Mouse (Mus musculus) CH12.LX (cell line): ENCODE data around the gene Fstl4. TPM values are rescaled to one million over a fixed set of nuclear protein-coding genes. Genes with fewer than 3 reads are reported as not detected.

ENCODE experiments used
- DNase-seq: peaks from one replicate; pipeline ENCODE4 v3.0.0-alpha.2; 2013; ENCODE audit errors: extremely low read depth
- H3K27ac ChIP-seq: 2 replicates; pipeline ENCODE4 v1.5.1; 2012; ENCODE audit warnings: low read depth, mild to moderate bottlenecking, control low read depth, moderate library complexity; ENCODE audit not compliant: insufficient read depth
- H3K27me3 ChIP-seq: replicated peaks from 2 replicates; pipeline ENCODE3; 2012; ENCODE audit warnings: inconsistent platforms
- H3K36me3 ChIP-seq, 2 experiments: replicated peaks in 1 of 2; 2 replicates each; pipeline versions ENCODE3 to v1.6.1; 2012; ENCODE audit warnings: inconsistent platforms in 1 of 2, low read length in 1 of 2, mild to moderate bottlenecking in 1 of 2, mixed read lengths in 1 of 2, moderate library complexity in 1 of 2; ENCODE audit not compliant: control insufficient read depth in 1 of 2, insufficient read depth in 1 of 2
- H3K4me1 ChIP-seq, 2 experiments: 2 replicates each; pipeline ENCODE4 v1.6.1; 2012; ENCODE audit warnings: inconsistent platforms in 1 of 2, moderate library complexity in 1 of 2; ENCODE audit not compliant: insufficient read depth in 2 of 2, control insufficient read depth in 1 of 2
- H3K4me2 ChIP-seq: 2 replicates; pipeline ENCODE4 v1.6.1; 2012; ENCODE audit warnings: low read depth, mild to moderate bottlenecking, control low read depth; ENCODE audit not compliant: poor library complexity, insufficient read depth, severe bottlenecking
- H3K4me3 ChIP-seq, 3 experiments: fragments of 150-350 bp in 1 of 3; sonication (generic) in 1 of 3; replicated peaks in 1 of 3; 2 replicates each; pipeline versions ENCODE3 to v1.5.1; 2011 to 2012; ENCODE audit warnings: low read depth in 2 of 3, low read length in 2 of 3, mild to moderate bottlenecking in 2 of 3, moderate library complexity in 2 of 3, control low read depth in 1 of 3, improper control_type of control experiment in 1 of 3, inconsistent platforms in 1 of 3, mixed read lengths in 1 of 3; ENCODE audit not compliant: poor library complexity in 1 of 3
- H3K79me2 ChIP-seq: replicated peaks from 2 replicates; pipeline ENCODE4 v1.6.1; 2012; ENCODE audit warnings: mild to moderate bottlenecking, moderate library complexity; ENCODE audit not compliant: control insufficient read depth, poor library complexity, insufficient read depth, severe bottlenecking; ENCODE audit errors: extremely low read depth
- H3K9ac ChIP-seq: 2 replicates; pipeline ENCODE4 v1.6.1; 2012; ENCODE audit warnings: low read depth, mild to moderate bottlenecking, control low read depth, moderate library complexity; ENCODE audit not compliant: insufficient read depth
- H3K9me3 ChIP-seq: replicated peaks from 2 replicates; pipeline ENCODE3; 2012; ENCODE audit warnings: low read length, inconsistent platforms, mixed read lengths
- BHLHE40 ChIP-seq: IDR thresholded peaks from 2 replicates; pipeline ENCODE4 v1.6.1; 2011; ENCODE audit warnings: mild to moderate bottlenecking, low read depth, low read length, improper control_type of control experiment
- CHD1 ChIP-seq: IDR thresholded peaks from 2 replicates; pipeline ENCODE4 v1.6.1; 2012; ENCODE audit warnings: low read depth, low read length, improper control_type of control experiment, inconsistent platforms
- CHD2 ChIP-seq: IDR thresholded peaks from 2 replicates; pipeline ENCODE4 v1.6.1; 2011; ENCODE audit warnings: low read length, improper control_type of control experiment
- E2F4 ChIP-seq: IDR thresholded peaks from 2 replicates; pipeline ENCODE4 v1.6.1; 2011; ENCODE audit warnings: low read depth, low read length, improper control_type of control experiment; ENCODE audit not compliant: insufficient replicate concordance
- ELF1 ChIP-seq: IDR thresholded peaks from 2 replicates; pipeline ENCODE4 v1.6.1; 2014; ENCODE audit warnings: low read depth, mild to moderate bottlenecking, inconsistent platforms, low read length, improper control_type of control experiment
- HCFC1 ChIP-seq: IDR thresholded peaks from 2 replicates; pipeline ENCODE4 v1.6.1; 2012; ENCODE audit warnings: low read depth, mild to moderate bottlenecking, inconsistent platforms, low read length, improper control_type of control experiment
- IRF4 ChIP-seq: IDR thresholded peaks from 2 replicates; pipeline ENCODE4 v1.6.1; 2014; ENCODE audit warnings: low read depth, mild to moderate bottlenecking, inconsistent platforms, low read length, improper control_type of control experiment
- JUND ChIP-seq: conservative IDR thresholded peaks from 2 replicates; pipeline ENCODE4 v1.6.1; 2011; ENCODE audit warnings: low read depth, low read length, improper control_type of control experiment
- KAT2A ChIP-seq: IDR thresholded peaks from 2 replicates; pipeline ENCODE4 v1.6.1; 2012; ENCODE audit warnings: low read length, improper control_type of control experiment, inconsistent platforms; ENCODE audit not compliant: insufficient replicate concordance
- MAX ChIP-seq: IDR thresholded peaks from 2 replicates; pipeline ENCODE4 v1.6.1; 2011; ENCODE audit warnings: low read length, improper control_type of control experiment
- MAZ ChIP-seq: IDR thresholded peaks from 2 replicates; pipeline ENCODE4 v1.6.1; 2012; ENCODE audit warnings: low read depth, mild to moderate bottlenecking, inconsistent platforms, low read length, improper control_type of control experiment, moderate library complexity
- MXI1 ChIP-seq: IDR thresholded peaks from 2 replicates; pipeline ENCODE4 v1.6.1; 2011; ENCODE audit warnings: mild to moderate bottlenecking, low read depth, low read length, improper control_type of control experiment
- NELFE ChIP-seq: IDR thresholded peaks from 2 replicates; pipeline ENCODE4 v1.6.1; 2011; ENCODE audit warnings: low read depth, low read length, improper control_type of control experiment
- NRF1 ChIP-seq: IDR thresholded peaks from 2 replicates; pipeline ENCODE4 v1.6.1; 2014; ENCODE audit warnings: low read depth, mild to moderate bottlenecking, inconsistent platforms, low read length, improper control_type of control experiment, moderate library complexity
- PAX5 ChIP-seq: IDR thresholded peaks from 2 replicates; pipeline ENCODE4 v1.6.1; 2012; ENCODE audit warnings: low read length, inconsistent platforms, mixed read lengths
- RAD21 ChIP-seq: IDR thresholded peaks from 2 replicates; pipeline ENCODE4 v1.6.1; 2011; ENCODE audit warnings: low read depth, mild to moderate bottlenecking, low read length, improper control_type of control experiment, moderate library complexity
- RCOR1 ChIP-seq: conservative IDR thresholded peaks from 2 replicates; pipeline ENCODE4 v1.6.1; 2012; ENCODE audit warnings: low read depth, mild to moderate bottlenecking, inconsistent platforms, low read length, improper control_type of control experiment
- SIN3A ChIP-seq: IDR thresholded peaks from 2 replicates; pipeline ENCODE4 v1.6.1; 2012; ENCODE audit warnings: low read length, improper control_type of control experiment, inconsistent platforms
- SMC3 ChIP-seq: IDR thresholded peaks from 2 replicates; pipeline ENCODE4 v1.6.1; 2011; ENCODE audit warnings: low read depth, low read length, improper control_type of control experiment
- TBP ChIP-seq: conservative IDR thresholded peaks from 2 replicates; pipeline ENCODE4 v1.6.1; 2011; ENCODE audit warnings: low read depth, low read length, improper control_type of control experiment
- TCF12 ChIP-seq: IDR thresholded peaks from 2 replicates; pipeline ENCODE4 v1.6.1; 2014; ENCODE audit warnings: low read depth, mild to moderate bottlenecking, inconsistent platforms, low read length, improper control_type of control experiment
- UBTF ChIP-seq: IDR thresholded peaks from 2 replicates; pipeline ENCODE4 v1.6.1; 2012; ENCODE audit warnings: low read depth, mild to moderate bottlenecking, inconsistent platforms, low read length, improper control_type of control experiment, moderate library complexity
- USF1 ChIP-seq: IDR thresholded peaks from 2 replicates; pipeline ENCODE4 v1.6.1; 2014; ENCODE audit warnings: low read depth, mild to moderate bottlenecking, inconsistent platforms, low read length, improper control_type of control experiment
- USF2 ChIP-seq: conservative IDR thresholded peaks from 2 replicates; pipeline ENCODE4 v1.6.1; 2011; ENCODE audit warnings: low read depth, low read length, improper control_type of control experiment
- ZC3H11A ChIP-seq: IDR thresholded peaks from 2 replicates; pipeline ENCODE4 v1.6.1; 2012; ENCODE audit warnings: low read depth, mild to moderate bottlenecking, inconsistent platforms, low read length, improper control_type of control experiment
- dilution Hi-C: fragments of 300-500 bp; cut with MboI; formaldehyde crosslinking; loops from 2 replicates; pipeline ENCODE4 v1.14.3; 2020; ENCODE audit warnings: low sequenced_read_pairs; ENCODE audit not compliant: extremely low pct_unique_long_range_greater_than_20kb, extremely low pct_ligation_motif_present
- in situ Hi-C: fragments of 300-500 bp; cut with MboI; formaldehyde crosslinking; loops from 3 replicates; pipeline ENCODE4 v1.14.3; 2019; ENCODE audit warnings: low sequenced_read_pairs, low pct_ligation_motif_present, low pct_unique_long_range_greater_than_20kb, mixed read lengths
- polyA plus RNA-seq: library from polyadenylated mRNA; unstranded; fragments of >175 nt; gene quantifications from 2 replicates; pipeline ENCODE4 v1.2.1, GENCODE M21; 2012; ENCODE audit warnings: low read depth; ENCODE audit not compliant: insufficient read length
- total RNA-seq, 2 experiments: library from RNA; depleted of rRNA; stranded (reverse); fragments of 300-350 nt in 1 of 2; fragments of >200 nt in 1 of 2; gene quantifications; 2 replicates each; pipeline ENCODE4 v1.2.3; 2012 to 2014

Fstl4 gene
- total and polyA plus RNA-seq, 3 experiments, result not detected

- Histone ChIP-seq H3K9ac (no peak overlapping the region), H3K27me3 (peaks cover 54% of the 10 kb centered on the region), H3K36me3 (no peaks in the 10 kb centered on the region), H3K9me3 (no peaks in the 10 kb centered on the region), H3K79me2 (no peaks in the 10 kb centered on the region), H3K4me2 (no peak overlapping the region), H3K4me1 (peaks cover 3 to 4% of the 10 kb centered on the region in 2 experiments; a peak in 1 of 4 replicates), H3K4me3 (no peak overlapping the region), H3K27ac (no peak overlapping the region)
- dilution Hi-C loops, result no loop called here
- TF ChIP-seq E2F4 (no peak), KAT2A (no peak), ZC3H11A (no peak), MXI1 (no peak), USF1 (no peak), SIN3A (no peak), HCFC1 (no peak), IRF4 (no peak), SMC3 (no peak), BHLHE40 (no peak), MAX (no peak)
- no peak for DNase-seq
- in situ Hi-C loops, result no loop called here
Observed at GRCm38 (mm10) chr11:52744593-52745450, 19.6 kb upstream of the Fstl4 start.

- TF ChIP-seq USF2 (no peak), CHD1 (no peak), NRF1 (no peak), UBTF (no peak), E2F4 (no peak), JUND (no peak), BHLHE40 (no peak), MAX (no peak), RCOR1 (no peak), CHD2 (no peak), NELFE (no peak), RAD21 (no peak), ZC3H11A (no peak), TCF12 (no peak), TBP (no peak), PAX5 (no peak), ELF1 (no peak), MAZ (no peak), SMC3 (no peak)
- Histone ChIP-seq H3K4me1 (peaks cover 3 to 8% of the 10 kb centered on the region in 2 experiments; a peak in 2 of 4 replicates), H3K9ac (no peak overlapping the region), H3K36me3 (no peaks in the 10 kb centered on the region), H3K27ac (no peak overlapping the region), H3K27me3 (peaks cover 49% of the 10 kb centered on the region), H3K4me3 (no peak overlapping the region), H3K79me2 (no peaks in the 10 kb centered on the region), H3K9me3 (no peaks in the 10 kb centered on the region), H3K4me2 (no peak overlapping the region)
- DNase-seq, result no peak
- dilution Hi-C loops (no loop called here), in situ Hi-C loops (no loop called here)
Observed at GRCm38 (mm10) chr11:52747206-52747605, 17.2 kb upstream of the Fstl4 start.
